Mouse (Mus musculus) adrenal gland, adult (tissue): ENCODE measurements at regions not wholly inside any gene's neighbourhood (a gene's known extent, or its start where the extent isn't known, plus 50 kb on each side); places are given as distances from the start of the nearest gene placed in this dataset.
"Not testable (repeated sequence)": the region's sequence is repeated elsewhere in the genome, so short reads cannot be mapped to it uniquely, and the experiment has no call there.

ENCODE experiments used
- DNase-seq, 2 experiments: peaks; one replicate each; pipeline ENCODE4 v3.0.0; 2022 to 2023; ENCODE audit warnings: low spot score in 1 of 2; ENCODE audit not compliant: inconsistent age in 2 of 2

- not testable (repeated sequence) for DNase-seq
Measured at GRCm38 (mm10) chr14:124801589-124801988, 124.7 kb upstream of the Fgf14 start.

GRCm38 (mm10) chr14:124800421-124800820 is 123.5 kb upstream of the Fgf14 start:
- no peak for DNase-seq

- DNase-seq, result no peak
Measured at GRCm38 (mm10) chr14:124775402-124775801, 98.5 kb upstream of the Fgf14 start.

GRCm38 (mm10) chr14:124767996-124768395 is 91.1 kb upstream of the Fgf14 start:
- no peak for DNase-seq

- DNase-seq, result no peak
Measured at GRCm38 (mm10) chr14:124767234-124767633, 90.3 kb upstream of the Fgf14 start.

- DNase-seq, result peak in 1 of 2 experiments; percentile 27
Measured at GRCm38 (mm10) chr14:124742491-124742890, 65.6 kb upstream of the Fgf14 start.
